Mouse (Mus musculus) urinary bladder, postnatal 25 days (tissue): ENCODE data around the gene Fam19a2.

Source experiments
- DNase-seq: peaks from one replicate; pipeline ENCODE4 v3.0.0; 2022; ENCODE audit warnings: low spot score

Fam19a2 gene

GRCm38 (mm10) chr10:123263876-123264309, at the start of gene Fam19a2:
Gene Fam19a2, plus strand, starts transcription at chr10:123263996.
- DNase-seq: peak; percentile 13

GRCm38 (mm10) chr10:123222785-123223184, 41.0 kb upstream of the Fam19a2 start:
- DNase-seq: no peak

GRCm38 (mm10) chr10:123229420-123229819, 34.4 kb upstream of the Fam19a2 start:
- DNase-seq: no peak

GRCm38 (mm10) chr10:123248063-123248462, 15.7 kb upstream of the Fam19a2 start:
- DNase-seq: no peak

- no peak for DNase-seq
These were observed 11.9 kb upstream of the Fam19a2 start for GRCm38 (mm10) chr10:123251904-123252303.

- no peak for DNase-seq
These were observed 9.5 kb upstream of the Fam19a2 start for GRCm38 (mm10) chr10:123254299-123254698.

- DNase-seq: no peak
These were observed 8.0 kb upstream of the Fam19a2 start for GRCm38 (mm10) chr10:123255674-123256348.

- peak; percentile 18 for DNase-seq
These were observed 830 bp downstream of the Fam19a2 start for GRCm38 (mm10) chr10:123264461-123265191.

GRCm38 (mm10) chr10:123265241-123265790, 1.5 kb downstream of the Fam19a2 start:
- peak; percentile 6 for DNase-seq

- no peak for DNase-seq
These were observed 4.8 kb downstream of the Fam19a2 start for GRCm38 (mm10) chr10:123268568-123268967.

GRCm38 (mm10) chr10:123274554-123274953, 10.8 kb downstream of the Fam19a2 start:
- DNase-seq: no peak

- DNase-seq: no peak
These were observed 43.5 kb downstream of the Fam19a2 start for GRCm38 (mm10) chr10:123307300-123307699.

- DNase-seq: no peak
These were observed 62.5 kb downstream of the Fam19a2 start for GRCm38 (mm10) chr10:123326271-123326670.

GRCm38 (mm10) chr10:123341280-123341679, 77.5 kb downstream of the Fam19a2 start:
- DNase-seq: no peak

- no peak for DNase-seq
These were observed 78.9 kb downstream of the Fam19a2 start for GRCm38 (mm10) chr10:123342591-123343236.

- no peak for DNase-seq
These were observed 82.5 kb downstream of the Fam19a2 start for GRCm38 (mm10) chr10:123346301-123346700.

- DNase-seq: no peak
These were observed 89.9 kb downstream of the Fam19a2 start for GRCm38 (mm10) chr10:123353667-123354066.

- no peak for DNase-seq
These were observed 93.2 kb downstream of the Fam19a2 start for GRCm38 (mm10) chr10:123357010-123357409.

- no peak for DNase-seq
These were observed 96.7 kb downstream of the Fam19a2 start for GRCm38 (mm10) chr10:123360492-123360891.

GRCm38 (mm10) chr10:123364628-123365027, 100.8 kb downstream of the Fam19a2 start:
- DNase-seq: no peak

GRCm38 (mm10) chr10:123367152-123367864, 103.5 kb downstream of the Fam19a2 start:
- DNase-seq: no peak

- DNase-seq: no peak
These were observed 119.5 kb downstream of the Fam19a2 start for GRCm38 (mm10) chr10:123383277-123383676.
